Mouse (Mus musculus) heart, adult 2 months (tissue): ENCODE results near the gene Spred1.

Experiments
- CTCF ChIP-seq: fragments of 200-600 bp; IDR thresholded peaks from 2 replicates; pipeline ENCODE4 v1.8.1; 2022; ENCODE audit warnings: antibody characterized with exemption, mild to moderate bottlenecking, moderate library complexity
- EP300 ChIP-seq: fragments of 200-500 bp; IDR thresholded peaks from 2 replicates; pipeline ENCODE4 v1.6.1; 2011; ENCODE audit warnings: low read depth, low read length, control low read depth; ENCODE audit not compliant: insufficient read depth
- POLR2A ChIP-seq: fragments of 200-500 bp; IDR thresholded peaks from 2 replicates; pipeline ENCODE4 v1.6.1; 2011; ENCODE audit warnings: mild to moderate bottlenecking, low read depth, low read length, control low read depth; ENCODE audit not compliant: insufficient read depth

- no peak for TF ChIP-seq CTCF
- no peak for TF ChIP-seq POLR2A
- TF ChIP-seq EP300 = no peak
Measured at GRCm38 (mm10) chr2:117138932-117139331, 17.8 kb downstream of the Spred1 start.
